Mouse (Mus musculus) adrenal gland (tissue): ENCODE measurements around the gene Prss33.

Experiments
- intact Hi-C: fragments of 180-260 bp; cut with DNase I; formaldehyde crosslinking; loops from one replicate; pipeline ENCODE4 v1.15.1; 2025
- microRNA-seq, 2 experiments: library from miRNA; unstranded; fragments of <30 nt; microRNA quantifications; one replicate each; pipeline ENCODE4; 2019

Prss33 gene

DNA sequence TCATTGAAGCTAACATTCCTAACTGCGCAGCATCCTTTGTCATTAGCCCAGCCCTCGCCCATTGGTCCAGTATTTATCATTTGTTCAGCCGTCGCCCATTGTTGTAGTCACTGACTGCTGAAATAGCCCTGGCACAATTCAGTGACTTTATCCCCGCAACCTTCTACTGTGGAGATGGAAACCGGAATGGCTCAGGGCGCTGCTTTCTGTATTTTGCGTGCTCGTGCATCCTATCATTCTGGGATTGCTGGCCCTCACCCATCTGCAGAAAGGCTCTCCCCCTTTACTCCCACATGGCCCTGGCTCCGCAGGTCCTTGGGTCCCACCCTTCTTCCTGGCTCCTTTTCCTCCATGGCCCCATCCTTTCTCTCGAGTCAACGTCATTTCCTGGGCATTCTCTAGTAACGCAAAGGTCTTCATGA is 49.3 kb downstream of the Prss33 start:
- intact Hi-C loops: no loop called here

DNA sequence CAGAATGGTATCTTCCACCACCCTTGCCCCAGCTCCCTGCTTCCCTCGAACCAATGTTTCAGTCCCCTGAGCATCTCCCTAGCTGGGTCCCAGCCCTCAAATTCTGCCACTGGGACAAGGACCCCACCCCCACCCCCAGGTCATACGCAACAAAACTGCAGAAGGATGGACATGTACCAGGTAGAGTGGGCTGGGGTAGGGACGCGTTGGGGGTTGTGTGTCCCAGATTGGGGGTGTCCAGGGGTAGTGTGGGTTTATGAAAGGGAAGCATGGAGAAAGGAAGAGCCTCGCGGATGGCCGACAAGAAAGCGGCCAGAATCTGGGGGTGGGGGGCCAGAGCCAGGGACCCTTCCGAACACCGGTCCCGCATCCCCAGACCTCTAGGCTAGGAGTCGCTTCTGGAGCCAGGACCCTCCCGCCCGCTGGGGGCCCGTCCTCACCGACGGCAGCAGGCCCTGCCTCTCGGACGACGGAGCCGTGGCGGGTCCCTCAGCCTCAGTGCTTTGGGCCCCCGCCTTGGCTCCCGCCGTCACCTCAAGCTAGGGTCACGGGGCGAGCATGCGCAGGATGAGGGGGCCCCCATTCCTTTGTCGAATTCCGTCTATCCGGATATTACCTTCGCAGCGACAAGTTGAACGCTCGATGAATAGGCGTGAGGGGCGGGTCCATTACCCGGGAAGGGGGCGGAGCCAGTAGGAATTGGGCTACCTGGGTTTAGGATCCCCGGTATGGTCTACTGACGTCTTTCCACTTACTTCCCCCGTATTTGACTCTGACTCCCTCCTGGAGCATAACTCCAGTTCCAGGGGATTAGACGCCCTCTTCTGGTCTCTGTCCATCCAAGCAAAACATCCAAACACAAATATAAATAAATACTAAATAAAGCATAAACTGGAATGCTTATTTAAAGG is 50.0 kb downstream of the Prss33 start, which contains the start of gene Flywch2:
Gene Flywch2, minus strand, starts transcription at position 521 of the 911 bp plus-strand sequence.
- intact Hi-C loops: no loop called here

- intact Hi-C loops: no loop called here
Observed at GRCm38 (mm10) chr17:23783352-23783751, 52.5 kb downstream of the Prss33 start.

Small RNAs within 50 kb of the gene (microRNA-seq; reads per million reads assigned to microRNA genes)
- 0.34 to 1.7 reads per million in 2 experiments for gene Mir5125
